Mouse (Mus musculus): ENCODE data around the gene Tom1l2.

Tom1l2 gene

GRCm38 (mm10) chr11:60303497-60303896 lies 49.2 kb downstream of the Tom1l2 start:
- no peak for DNase-seq

- no peak for DNase-seq
Observed at GRCm38 (mm10) chr11:60302354-60303083, 50.2 kb downstream of the Tom1l2 start.

- no peak for DNase-seq
Observed at GRCm38 (mm10) chr11:60301588-60302208, 51.0 kb downstream of the Tom1l2 start.

- no peak for DNase-seq
Observed at GRCm38 (mm10) chr11:60300318-60300717, 52.4 kb downstream of the Tom1l2 start.

GRCm38 (mm10) chr11:60297772-60298171 lies 54.9 kb downstream of the Tom1l2 start:
- no peak for DNase-seq

- DNase-seq = no peak
Observed at GRCm38 (mm10) chr11:60294630-60295313, 57.9 kb downstream of the Tom1l2 start.

GRCm38 (mm10) chr11:60293683-60294629 lies 58.7 kb downstream of the Tom1l2 start:
- DNase-seq = no peak

GRCm38 (mm10) chr11:60292718-60293117 lies 60.0 kb downstream of the Tom1l2 start:
- DNase-seq = peak; percentile 80 to 83

- DNase-seq = no peak
Observed at GRCm38 (mm10) chr11:60288980-60289379, 63.7 kb downstream of the Tom1l2 start.

GRCm38 (mm10) chr11:60286311-60286710 lies 66.4 kb downstream of the Tom1l2 start:
- DNase-seq = peak; percentile 48 to 57

GRCm38 (mm10) chr11:60280429-60281414 lies 72.0 kb downstream of the Tom1l2 start:
- DNase-seq = peak; percentile 55 to 61

GRCm38 (mm10) chr11:60279483-60279882 lies 73.2 kb downstream of the Tom1l2 start:
- no peak for DNase-seq

GRCm38 (mm10) chr11:60277771-60278170 lies 74.9 kb downstream of the Tom1l2 start:
- no peak for DNase-seq

GRCm38 (mm10) chr11:60277164-60277740 lies 75.5 kb downstream of the Tom1l2 start:
- DNase-seq = no peak

- no peak for DNase-seq
Observed at GRCm38 (mm10) chr11:60276408-60277093, 76.2 kb downstream of the Tom1l2 start.

- DNase-seq = no peak
Observed at GRCm38 (mm10) chr11:60273273-60273805, 79.4 kb downstream of the Tom1l2 start.

- no peak for DNase-seq
Observed at GRCm38 (mm10) chr11:60268563-60268962, 84.1 kb downstream of the Tom1l2 start.

GRCm38 (mm10) chr11:60265271-60265985 lies 87.3 kb downstream of the Tom1l2 start:
- peak; percentile 46 to 54 for DNase-seq

GRCm38 (mm10) chr11:60264651-60265050 lies 88.1 kb downstream of the Tom1l2 start:
- DNase-seq = peak; percentile 70 to 85

All from cerebellum, postnatal 14 days (tissue).